Mouse (Mus musculus) myocyte (in vitro differentiated cells): Measurements from ENCODE around the gene Trabd2b.

Experiments
- CEBPB ChIP-seq: IDR thresholded peaks from 2 replicates; pipeline ENCODE4 v1.6.1; 2011; ENCODE audit warnings: mild to moderate bottlenecking, moderate library complexity; ENCODE audit not compliant: poor library complexity, insufficient read depth, severe bottlenecking
- E2F4 ChIP-seq: IDR thresholded peaks from one replicate; pipeline ENCODE4 v1.6.1; 2011; ENCODE audit warnings: mild to moderate bottlenecking, control low read depth, moderate library complexity; ENCODE audit not compliant: insufficient read depth
- MAX ChIP-seq: IDR thresholded peaks from one replicate; pipeline ENCODE4 v1.6.1; 2011; ENCODE audit warnings: low read depth, mild to moderate bottlenecking, control low read depth
- MYOD1 ChIP-seq, 3 experiments: IDR thresholded peaks; one replicate each; pipeline ENCODE4 v1.6.1; 2011; ENCODE audit warnings: control low read depth in 2 of 3, low read depth in 2 of 3, mild to moderate bottlenecking in 2 of 3, moderate library complexity in 1 of 3; ENCODE audit not compliant: insufficient read length in 2 of 3, control insufficient read depth in 1 of 3
- MYOG ChIP-seq, 3 experiments: IDR thresholded peaks; one replicate each; pipeline ENCODE4 v1.6.1; 2011; ENCODE audit warnings: control low read depth in 2 of 3, low read depth in 2 of 3, mild to moderate bottlenecking in 2 of 3; ENCODE audit not compliant: insufficient read length in 2 of 3, control insufficient read depth in 1 of 3, insufficient read depth in 1 of 3
- POLR2A ChIP-seq: IDR thresholded peaks from one replicate; pipeline ENCODE4 v1.6.1; 2011; ENCODE audit warnings: low read depth, mild to moderate bottlenecking, control low read depth, moderate library complexity; ENCODE audit not compliant: insufficient read length
- POLR2AphosphoS2 ChIP-seq: IDR thresholded peaks from one replicate; pipeline ENCODE4 v1.6.1; 2011; ENCODE audit warnings: low read depth, control low read depth; ENCODE audit not compliant: insufficient read length
- REST ChIP-seq: IDR thresholded peaks from one replicate; pipeline ENCODE4 v1.6.1; 2011; ENCODE audit warnings: mild to moderate bottlenecking, control low read depth, moderate library complexity; ENCODE audit not compliant: insufficient read depth, insufficient read length
- SRF ChIP-seq: IDR thresholded peaks from one replicate; pipeline ENCODE4 v1.6.1; 2011; ENCODE audit warnings: low read depth; ENCODE audit not compliant: control insufficient read depth, insufficient read length
- TCF12 ChIP-seq: IDR thresholded peaks from one replicate; pipeline ENCODE4 v1.6.1; 2011; ENCODE audit warnings: mild to moderate bottlenecking, control low read depth; ENCODE audit not compliant: poor library complexity, insufficient read depth, severe bottlenecking
- TCF3 ChIP-seq: IDR thresholded peaks from one replicate; pipeline ENCODE4 v1.6.1; 2011; ENCODE audit warnings: low read depth, control low read depth; ENCODE audit not compliant: insufficient read length
- USF1 ChIP-seq: IDR thresholded peaks from one replicate; pipeline ENCODE4 v1.6.1; 2011; ENCODE audit warnings: low read depth, mild to moderate bottlenecking, control low read depth, moderate library complexity

DNA sequence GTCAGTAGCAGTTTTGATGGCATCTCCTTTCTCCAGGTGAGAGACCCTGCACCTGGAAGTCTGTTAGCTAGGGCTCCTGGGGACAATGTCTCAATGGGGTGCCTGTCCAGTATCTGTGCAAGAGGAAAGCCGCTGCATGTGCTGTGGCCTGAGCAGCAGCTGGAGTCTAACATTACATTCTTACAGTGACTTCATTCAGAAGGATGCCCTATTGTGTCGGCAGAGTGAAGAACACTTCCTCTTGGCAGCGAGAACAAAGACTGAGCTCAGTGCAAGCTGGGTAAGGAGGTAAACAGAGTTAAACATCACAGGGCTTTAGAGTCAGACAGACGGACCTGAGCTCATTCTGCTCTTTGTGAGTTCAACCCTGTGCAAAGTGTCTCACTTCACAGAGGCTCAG lies 218.8 kb downstream of the Trabd2b start:
- TF ChIP-seq CEBPB (no peak), REST (no peak), POLR2A (no peak), E2F4 (no peak), MAX (no peak), MYOD1 (IDR thresholded peaks at IDR 0.05; ENCODE audit: control insufficient read depth in 1 of 3, insufficient read length in 2 of 3, low read depth in 2 of 3) (no peak), SRF (no peak), POLR2AphosphoS2 (no peak), USF1 (no peak), MYOG (IDR thresholded peaks at IDR 0.05; ENCODE audit: control insufficient read depth in 1 of 3, insufficient read depth in 1 of 3, insufficient read length in 2 of 3, low read depth in 2 of 3) (no peak), TCF3 (no peak), TCF12 (no peak)
